Mouse (Mus musculus): Measurements from ENCODE around the gene Gmeb1.

DNA sequence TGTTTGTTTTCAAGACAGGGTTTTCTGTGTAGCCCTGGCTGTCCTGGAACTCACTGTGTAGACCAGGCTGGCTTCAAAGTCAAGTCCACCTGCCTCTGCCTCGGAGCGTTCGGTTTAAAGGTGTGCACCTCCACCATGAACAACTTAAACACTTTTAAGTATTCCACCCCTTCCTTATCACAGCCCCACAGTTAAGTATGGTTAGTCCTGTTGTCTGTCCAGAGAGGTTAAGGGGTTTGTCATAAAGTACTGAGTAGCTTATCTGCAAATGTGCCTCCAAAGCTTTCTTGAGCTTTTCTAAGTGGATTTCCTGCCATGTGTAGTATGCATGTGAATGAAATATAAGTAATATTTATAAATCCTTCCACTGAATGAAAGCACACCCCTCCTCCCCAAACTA, 14.5 kb upstream of the Gmeb1 start:
- TF ChIP-seq POLR2A (IDR thresholded peaks at IDR 0.05; ENCODE audit: low read depth, low read length), result no peak
- TF ChIP-seq CTCF (IDR thresholded peaks at IDR 0.05; ENCODE audit: extremely low read depth, insufficient read length, insufficient replicate concordance, low read depth, low read length), result no peak
